Mouse (Mus musculus) adrenal gland, adult 2 months (tissue): ENCODE results near the gene Rgs7. TPM values are rescaled to one million over a fixed set of nuclear protein-coding genes. Genes with fewer than 3 reads are reported as not detected.

Experiments
- DNase-seq: peaks from one replicate; pipeline ENCODE4 v3.0.0; 2021
- polyA plus RNA-seq: library from polyadenylated mRNA; depleted of rRNA; stranded (reverse); fragments of >200 nt; gene quantifications from 2 replicates; pipeline ENCODE4 v1.2.3, GENCODE M21; 2012
- total RNA-seq, 2 experiments: library from RNA; stranded (reverse); gene quantifications; 2 replicates each; pipeline ENCODE4 v1.2.3; 2021

Gene Rgs7
- total and polyA plus RNA-seq, 3 experiments, result 2.1 to 22.3 (median 22.3) TPM

- DNase-seq, result no peak
These were observed 191.4 kb downstream of the Rgs7 start for GRCm38 (mm10) chr1:175300895-175301294.

GRCm38 (mm10) chr1:175300404-175300803 is 191.9 kb downstream of the Rgs7 start:
- no peak for DNase-seq

GRCm38 (mm10) chr1:175299603-175300397 is 192.5 kb downstream of the Rgs7 start:
- no peak for DNase-seq

- DNase-seq, result no peak
These were observed 195.4 kb downstream of the Rgs7 start for GRCm38 (mm10) chr1:175296906-175297305.

- no peak for DNase-seq
These were observed 202.2 kb downstream of the Rgs7 start for GRCm38 (mm10) chr1:175290072-175290471.

GRCm38 (mm10) chr1:175262341-175262740 is 230.0 kb downstream of the Rgs7 start:
- DNase-seq, result no peak

GRCm38 (mm10) chr1:175259374-175259773 is 232.9 kb downstream of the Rgs7 start:
- DNase-seq, result no peak

- no peak for DNase-seq
These were observed 237.1 kb downstream of the Rgs7 start for GRCm38 (mm10) chr1:175255224-175255623.

- no peak for DNase-seq
These were observed 237.6 kb downstream of the Rgs7 start for GRCm38 (mm10) chr1:175254724-175255123.

- DNase-seq, result no peak
These were observed 250.2 kb downstream of the Rgs7 start for GRCm38 (mm10) chr1:175242135-175242534.

- no peak for DNase-seq
These were observed 252.2 kb downstream of the Rgs7 start for GRCm38 (mm10) chr1:175240137-175240536.

GRCm38 (mm10) chr1:175221593-175222500 is 270.5 kb downstream of the Rgs7 start:
- no peak for DNase-seq

GRCm38 (mm10) chr1:175219563-175219962 is 272.7 kb downstream of the Rgs7 start:
- DNase-seq, result no peak

- DNase-seq, result no peak
These were observed 285.3 kb downstream of the Rgs7 start for GRCm38 (mm10) chr1:175207004-175207403.

- no peak for DNase-seq
These were observed 286.7 kb downstream of the Rgs7 start for GRCm38 (mm10) chr1:175205633-175206032.

- no peak for DNase-seq
These were observed 288.8 kb downstream of the Rgs7 start for GRCm38 (mm10) chr1:175203544-175203943.

GRCm38 (mm10) chr1:175202902-175203301 is 289.4 kb downstream of the Rgs7 start:
- DNase-seq, result no peak

GRCm38 (mm10) chr1:175198881-175199280 is 293.4 kb downstream of the Rgs7 start:
- DNase-seq, result no peak

GRCm38 (mm10) chr1:175195806-175196205 is 296.5 kb downstream of the Rgs7 start:
- DNase-seq, result no peak

- DNase-seq, result no peak
These were observed 304.1 kb downstream of the Rgs7 start for GRCm38 (mm10) chr1:175188186-175188585.

GRCm38 (mm10) chr1:175185211-175185610 is 307.1 kb downstream of the Rgs7 start:
- no peak for DNase-seq

GRCm38 (mm10) chr1:175184736-175185135 is 307.6 kb downstream of the Rgs7 start:
- no peak for DNase-seq

- DNase-seq, result no peak
These were observed 313.6 kb downstream of the Rgs7 start for GRCm38 (mm10) chr1:175178733-175179132.
